Mouse (Mus musculus): Measurements from ENCODE around the gene Icosl. TPM values are rescaled to one million over a fixed set of nuclear protein-coding genes. Genes with fewer than 3 reads are reported as not detected.
A peak's percentile ranks its signal among the peaks of the same experiment; 100 is the strongest.
"Not testable (repeated sequence)": the region's sequence is repeated elsewhere in the genome, so short reads cannot be mapped to it uniquely, and the experiment has no call there.

Gene Icosl
- polyA plus RNA-seq (2015; fragmentation: Nextera tagmentation; extraction: Ambion mirVana): 5.9 and 6.7 TPM in 2 replicates

GRCm38 (mm10) chr10:78069101-78070011, at the start of gene Icosl:
TSS of gene Icosl (plus strand) at chr10:78069302.
- H3K4me3 ChIP-seq (ENCODE audit: low read length): peak within 1 kb of the TSS; percentile 82
- H3K4me1 ChIP-seq (ENCODE audit: control insufficient read depth, insufficient read depth, low read length): peaks cover 6% of the 10 kb centered on the region; the same call in 1 of the 2 replicates
- H3K9me3 ChIP-seq (ENCODE audit: control insufficient read depth, low read length): no peaks in the 10 kb centered on the region
- H3K4me2 ChIP-seq (ENCODE audit: low read depth, low read length): peak within 1 kb of the TSS; percentile 98
- H3K27me3 ChIP-seq (replicated peaks; ENCODE audit: control insufficient read depth, insufficient read depth, low read length): no peaks in the 10 kb centered on the region
- peak within 1 kb of the TSS; percentile 74 for H3K27ac ChIP-seq (ENCODE audit: low read length)
- peak within 1 kb of the TSS; percentile 82 for H3K9ac ChIP-seq (ENCODE audit: low read depth, low read length)
- H3K36me3 ChIP-seq (ENCODE audit: control insufficient read depth, insufficient read depth, low read length): no peaks in the 10 kb centered on the region
- WGBS: under 1% methylated on average over 66 of the region's 66 CpGs
- peak; percentile 94 for ATAC-seq

- not testable (repeated sequence) for H3K4me1 ChIP-seq (ENCODE audit: control insufficient read depth, insufficient read depth, low read length); H3K27ac ChIP-seq (ENCODE audit: low read length); H3K36me3 ChIP-seq (ENCODE audit: control insufficient read depth, insufficient read depth, low read length); H3K4me3 ChIP-seq (ENCODE audit: low read length); H3K4me2 ChIP-seq (ENCODE audit: low read depth, low read length); H3K9ac ChIP-seq (ENCODE audit: low read depth, low read length); H3K27me3 ChIP-seq (replicated peaks; ENCODE audit: control insufficient read depth, insufficient read depth, low read length); ATAC-seq; H3K9me3 ChIP-seq (ENCODE audit: control insufficient read depth, low read length)
- 97% methylated on average over 6 of the region's 11 CpGs for WGBS
These were observed 49.1 kb upstream of the Icosl start for GRCm38 (mm10) chr10:78019984-78020383.

GRCm38 (mm10) chr10:78025453-78025852, 43.6 kb upstream of the Icosl start:
- H3K27me3 ChIP-seq (replicated peaks; ENCODE audit: control insufficient read depth, insufficient read depth, low read length); ATAC-seq; H3K9ac ChIP-seq (ENCODE audit: low read depth, low read length); H3K36me3 ChIP-seq (ENCODE audit: control insufficient read depth, insufficient read depth, low read length); H3K27ac ChIP-seq (ENCODE audit: low read length); H3K9me3 ChIP-seq (ENCODE audit: control insufficient read depth, low read length); H3K4me2 ChIP-seq (ENCODE audit: low read depth, low read length); H3K4me3 ChIP-seq (ENCODE audit: low read length); H3K4me1 ChIP-seq (ENCODE audit: control insufficient read depth, insufficient read depth, low read length): not testable (repeated sequence)
- 72% methylated on average over 6 of the region's 8 CpGs for WGBS

- H3K4me1 ChIP-seq (ENCODE audit: control insufficient read depth, insufficient read depth, low read length): no peaks in the 10 kb centered on the region
- no peak overlapping the region for H3K27ac ChIP-seq (ENCODE audit: low read length)
- H3K27me3 ChIP-seq (replicated peaks; ENCODE audit: control insufficient read depth, insufficient read depth, low read length): no peaks in the 10 kb centered on the region
- 3% methylated on average over 5 of the region's 5 CpGs for WGBS
- no peak overlapping the region for H3K4me3 ChIP-seq (ENCODE audit: low read length)
- H3K9ac ChIP-seq (ENCODE audit: low read depth, low read length): no peak overlapping the region
- no peaks in the 10 kb centered on the region for H3K36me3 ChIP-seq (ENCODE audit: control insufficient read depth, insufficient read depth, low read length)
- H3K4me2 ChIP-seq (ENCODE audit: low read depth, low read length): no peak overlapping the region
- peak; percentile 59 for ATAC-seq
- no peaks in the 10 kb centered on the region for H3K9me3 ChIP-seq (ENCODE audit: control insufficient read depth, low read length)
These were observed 41.0 kb upstream of the Icosl start for GRCm38 (mm10) chr10:78028129-78028528.

- Histone ChIP-seq H3K9ac (ENCODE audit: low read depth, low read length) (no peak overlapping the region), H3K36me3 (ENCODE audit: control insufficient read depth, insufficient read depth, low read length) (no peaks in the 10 kb centered on the region), H3K4me2 (ENCODE audit: low read depth, low read length) (no peak overlapping the region), H3K4me3 (ENCODE audit: low read length) (no peak overlapping the region), H3K27ac (ENCODE audit: low read length) (no peak overlapping the region), H3K9me3 (ENCODE audit: control insufficient read depth, low read length) (no peaks in the 10 kb centered on the region), H3K27me3 (replicated peaks; ENCODE audit: control insufficient read depth, insufficient read depth, low read length) (no peaks in the 10 kb centered on the region), H3K4me1 (ENCODE audit: control insufficient read depth, insufficient read depth, low read length) (no peaks in the 10 kb centered on the region)
- WGBS: 91% methylated on average over 1 of the region's 1 CpGs
- no peak for ATAC-seq
These were observed 40.0 kb upstream of the Icosl start for GRCm38 (mm10) chr10:78029080-78029479.

- peak; percentile 68 for ATAC-seq
- Histone ChIP-seq H3K36me3 (ENCODE audit: control insufficient read depth, insufficient read depth, low read length) (no peaks in the 10 kb centered on the region), H3K4me3 (ENCODE audit: low read length) (no peak overlapping the region), H3K27me3 (replicated peaks; ENCODE audit: control insufficient read depth, insufficient read depth, low read length) (no peaks in the 10 kb centered on the region), H3K4me1 (ENCODE audit: control insufficient read depth, insufficient read depth, low read length) (no peaks in the 10 kb centered on the region), H3K4me2 (ENCODE audit: low read depth, low read length) (no peak overlapping the region), H3K9me3 (ENCODE audit: control insufficient read depth, low read length) (no peaks in the 10 kb centered on the region), H3K27ac (ENCODE audit: low read length) (no peak overlapping the region), H3K9ac (ENCODE audit: low read depth, low read length) (no peak overlapping the region)
- WGBS: 63% methylated on average over 2 of the region's 2 CpGs
These were observed 37.1 kb upstream of the Icosl start for GRCm38 (mm10) chr10:78031987-78032386.

- 81% methylated on average over 4 of the region's 4 CpGs for WGBS
- no peaks in the 10 kb centered on the region for H3K9me3 ChIP-seq (ENCODE audit: control insufficient read depth, low read length)
- H3K9ac ChIP-seq (ENCODE audit: low read depth, low read length): no peak overlapping the region
- H3K4me3 ChIP-seq (ENCODE audit: low read length): no peak overlapping the region
- H3K27me3 ChIP-seq (replicated peaks; ENCODE audit: control insufficient read depth, insufficient read depth, low read length): no peaks in the 10 kb centered on the region
- ATAC-seq: no peak
- no peaks in the 10 kb centered on the region for H3K36me3 ChIP-seq (ENCODE audit: control insufficient read depth, insufficient read depth, low read length)
- H3K4me1 ChIP-seq (ENCODE audit: control insufficient read depth, insufficient read depth, low read length): no peaks in the 10 kb centered on the region
- H3K27ac ChIP-seq (ENCODE audit: low read length): no peak overlapping the region
- H3K4me2 ChIP-seq (ENCODE audit: low read depth, low read length): no peak overlapping the region
These were observed 32.0 kb upstream of the Icosl start for GRCm38 (mm10) chr10:78037139-78037538.

GRCm38 (mm10) chr10:78041647-78042046, 27.5 kb upstream of the Icosl start, which contains the start of gene Dnmt3l:
TSS of gene Dnmt3l (plus strand) at chr10:78041947.
- Histone ChIP-seq H3K9me3 (ENCODE audit: control insufficient read depth, low read length) (no peaks in the 10 kb centered on the region), H3K4me2 (ENCODE audit: low read depth, low read length) (no peak within 1 kb of the TSS)

GRCm38 (mm10) chr10:78042096-78042495, 27.0 kb upstream of the Icosl start:
- Histone ChIP-seq H3K36me3 (ENCODE audit: control insufficient read depth, insufficient read depth, low read length) (no peaks in the 10 kb centered on the region), H3K9ac (ENCODE audit: low read depth, low read length) (no peak overlapping the region), H3K27me3 (replicated peaks; ENCODE audit: control insufficient read depth, insufficient read depth, low read length) (no peaks in the 10 kb centered on the region), H3K4me1 (ENCODE audit: control insufficient read depth, insufficient read depth, low read length) (peaks cover 3% of the 10 kb centered on the region; the same call in 1 of the 2 replicates), H3K4me2 (ENCODE audit: low read depth, low read length) (no peak overlapping the region), H3K4me3 (ENCODE audit: low read length) (no peak overlapping the region), H3K9me3 (ENCODE audit: control insufficient read depth, low read length) (no peaks in the 10 kb centered on the region), H3K27ac (ENCODE audit: low read length) (no peak overlapping the region)
- ATAC-seq: no peak
- WGBS: 76% methylated on average over 7 of the region's 7 CpGs

More at GRCm38 (mm10) chr10:78041647-78042046, 27.5 kb upstream of the Icosl start, which contains the start of gene Dnmt3l:
- H3K27me3 ChIP-seq (replicated peaks; ENCODE audit: control insufficient read depth, insufficient read depth, low read length): no peaks in the 10 kb centered on the region
- H3K27ac ChIP-seq (ENCODE audit: low read length): no peak within 1 kb of the TSS
- H3K4me3 ChIP-seq (ENCODE audit: low read length): no peak within 1 kb of the TSS
- H3K9ac ChIP-seq (ENCODE audit: low read depth, low read length): no peak within 1 kb of the TSS
- 95% methylated on average over 5 of the region's 5 CpGs for WGBS
- peaks cover 3% of the 10 kb centered on the region; the same call in 1 of the 2 replicates for H3K4me1 ChIP-seq (ENCODE audit: control insufficient read depth, insufficient read depth, low read length)
- ATAC-seq: no peak
- H3K36me3 ChIP-seq (ENCODE audit: control insufficient read depth, insufficient read depth, low read length): no peaks in the 10 kb centered on the region

All from intestine, embryonic 16.5 days (tissue).